Mouse (Mus musculus): ENCODE results near the gene Foxa2. TPM values are rescaled to one million over a fixed set of nuclear protein-coding genes. Genes with fewer than 3 reads are reported as not detected.

Foxa2 gene
- polyA plus RNA-seq, 1 experiment from 2014 or later = 8.3 TPM

- H3K9me3 ChIP-seq (replicated peaks; ENCODE audit: control insufficient read depth, low read length) = no peaks in the 10 kb centered on the region
- no peak for ATAC-seq (ENCODE audit: insufficient read depth, low FRiP score)
- under 1% methylated on average over 41 of the region's 41 CpGs for WGBS
- peaks cover 61% of the 10 kb centered on the region for H3K27me3 ChIP-seq (ENCODE audit: control insufficient read depth, insufficient read depth, low read length)
- H3K4me3 ChIP-seq (replicated peaks; ENCODE audit: low read length) = peak overlapping the region; percentile 36
- peak overlapping the region; percentile 54 for H3K4me2 ChIP-seq (ENCODE audit: low read depth, low read length)
- peak overlapping the region; percentile 46 for H3K9ac ChIP-seq (ENCODE audit: low read length)
- no peaks in the 10 kb centered on the region for H3K36me3 ChIP-seq (ENCODE audit: control insufficient read depth, insufficient read depth, low read length)
- no peak overlapping the region for H3K27ac ChIP-seq (ENCODE audit: low read length)
- H3K4me1 ChIP-seq (ENCODE audit: control insufficient read depth, insufficient read depth, low read length) = peaks cover 5% of the 10 kb centered on the region; the same call in 1 of the 2 replicates
Observed at GRCm38 (mm10) chr2:148048484-148049129, 1.8 kb upstream of the Foxa2 start.

GRCm38 (mm10) chr2:148047611-148048010, 842 bp upstream of the Foxa2 start:
- Histone ChIP-seq H3K9me3 (replicated peaks; ENCODE audit: control insufficient read depth, low read length) (no peaks in the 10 kb centered on the region), H3K4me2 (ENCODE audit: low read depth, low read length) (no peak overlapping the region), H3K4me1 (ENCODE audit: control insufficient read depth, insufficient read depth, low read length) (peaks cover 5% of the 10 kb centered on the region; the same call in 1 of the 2 replicates), H3K36me3 (ENCODE audit: control insufficient read depth, insufficient read depth, low read length) (no peaks in the 10 kb centered on the region), H3K4me3 (replicated peaks; ENCODE audit: low read length) (no peak overlapping the region), H3K27ac (ENCODE audit: low read length) (no peak overlapping the region), H3K27me3 (ENCODE audit: control insufficient read depth, insufficient read depth, low read length) (peaks cover 66% of the 10 kb centered on the region), H3K9ac (ENCODE audit: low read length) (no peak overlapping the region)
- WGBS = 22% methylated on average over 8 of the region's 8 CpGs
- ATAC-seq (ENCODE audit: insufficient read depth, low FRiP score) = no peak

GRCm38 (mm10) chr2:148045937-148046798, 601 bp downstream of the Foxa2 start:
- Histone ChIP-seq H3K9ac (ENCODE audit: low read length) (peak overlapping the region; percentile 72), H3K4me1 (ENCODE audit: control insufficient read depth, insufficient read depth, low read length) (peaks cover 5% of the 10 kb centered on the region; the same call in 1 of the 2 replicates), H3K27ac (ENCODE audit: low read length) (peak overlapping the region; percentile 77), H3K9me3 (replicated peaks; ENCODE audit: control insufficient read depth, low read length) (no peaks in the 10 kb centered on the region), H3K36me3 (ENCODE audit: control insufficient read depth, insufficient read depth, low read length) (no peaks in the 10 kb centered on the region), H3K4me3 (replicated peaks; ENCODE audit: low read length) (peak overlapping the region; percentile 57), H3K4me2 (ENCODE audit: low read depth, low read length) (peak overlapping the region; percentile 68), H3K27me3 (ENCODE audit: control insufficient read depth, insufficient read depth, low read length) (peaks cover 71% of the 10 kb centered on the region)
- WGBS = under 1% methylated on average over 65 of the region's 65 CpGs
- ATAC-seq (ENCODE audit: insufficient read depth, low FRiP score) = peak; percentile 81

- Histone ChIP-seq H3K27ac (ENCODE audit: low read length) (peak overlapping the region; percentile 77), H3K27me3 (ENCODE audit: control insufficient read depth, insufficient read depth, low read length) (peaks cover 72% of the 10 kb centered on the region), H3K4me1 (ENCODE audit: control insufficient read depth, insufficient read depth, low read length) (peaks cover 5% of the 10 kb centered on the region; the same call in 1 of the 2 replicates), H3K4me2 (ENCODE audit: low read depth, low read length) (peak overlapping the region; percentile 68), H3K36me3 (ENCODE audit: control insufficient read depth, insufficient read depth, low read length) (no peaks in the 10 kb centered on the region), H3K9ac (ENCODE audit: low read length) (peak overlapping the region; percentile 72), H3K4me3 (replicated peaks; ENCODE audit: low read length) (peak overlapping the region; percentile 57), H3K9me3 (replicated peaks; ENCODE audit: control insufficient read depth, low read length) (no peaks in the 10 kb centered on the region)
- peak; percentile 31 for ATAC-seq (ENCODE audit: insufficient read depth, low FRiP score)
- 1% methylated on average over 25 of the region's 25 CpGs for WGBS
Observed at GRCm38 (mm10) chr2:148045543-148045936, 1.2 kb downstream of the Foxa2 start.

GRCm38 (mm10) chr2:148044877-148045539, 1.8 kb downstream of the Foxa2 start:
- ATAC-seq (ENCODE audit: insufficient read depth, low FRiP score) = no peak
- Histone ChIP-seq H3K9ac (ENCODE audit: low read length) (peak overlapping the region; percentile 72), H3K27me3 (ENCODE audit: control insufficient read depth, insufficient read depth, low read length) (peaks cover 75% of the 10 kb centered on the region), H3K4me2 (ENCODE audit: low read depth, low read length) (peak overlapping the region; percentile 68), H3K9me3 (replicated peaks; ENCODE audit: control insufficient read depth, low read length) (no peaks in the 10 kb centered on the region), H3K36me3 (ENCODE audit: control insufficient read depth, insufficient read depth, low read length) (no peaks in the 10 kb centered on the region), H3K4me1 (ENCODE audit: control insufficient read depth, insufficient read depth, low read length) (peaks cover 5% of the 10 kb centered on the region; the same call in 1 of the 2 replicates), H3K27ac (ENCODE audit: low read length) (peak overlapping the region; percentile 77), H3K4me3 (replicated peaks; ENCODE audit: low read length) (peak overlapping the region; percentile 57)
- under 1% methylated on average over 26 of the region's 26 CpGs for WGBS

- H3K9me3 ChIP-seq (replicated peaks; ENCODE audit: control insufficient read depth, low read length) = no peaks in the 10 kb centered on the region
- H3K27ac ChIP-seq (ENCODE audit: low read length) = peak overlapping the region; percentile 77
- ATAC-seq (ENCODE audit: insufficient read depth, low FRiP score) = no peak
- peak overlapping the region; percentile 72 for H3K9ac ChIP-seq (ENCODE audit: low read length)
- H3K4me3 ChIP-seq (replicated peaks; ENCODE audit: low read length) = peak overlapping the region; percentile 57
- H3K4me2 ChIP-seq (ENCODE audit: low read depth, low read length) = peak overlapping the region; percentile 68
- peaks cover 81% of the 10 kb centered on the region for H3K27me3 ChIP-seq (ENCODE audit: control insufficient read depth, insufficient read depth, low read length)
- WGBS = 3% methylated on average over 70 of the region's 71 CpGs
- H3K36me3 ChIP-seq (ENCODE audit: control insufficient read depth, insufficient read depth, low read length) = no peaks in the 10 kb centered on the region
- peaks cover 5% of the 10 kb centered on the region; the same call in 1 of the 2 replicates for H3K4me1 ChIP-seq (ENCODE audit: control insufficient read depth, insufficient read depth, low read length)
Observed at GRCm38 (mm10) chr2:148043976-148044876, 2.5 kb downstream of the Foxa2 start.

- ATAC-seq (ENCODE audit: insufficient read depth, low FRiP score) = no peak
- Histone ChIP-seq H3K9ac (ENCODE audit: low read length) (peak overlapping the region; percentile 72), H3K36me3 (ENCODE audit: control insufficient read depth, insufficient read depth, low read length) (no peaks in the 10 kb centered on the region), H3K4me2 (ENCODE audit: low read depth, low read length) (peak overlapping the region; percentile 68), H3K9me3 (replicated peaks; ENCODE audit: control insufficient read depth, low read length) (no peaks in the 10 kb centered on the region), H3K4me1 (ENCODE audit: control insufficient read depth, insufficient read depth, low read length) (peaks cover 5% of the 10 kb centered on the region; the same call in 1 of the 2 replicates), H3K27ac (ENCODE audit: low read length) (peak overlapping the region; percentile 77), H3K27me3 (ENCODE audit: control insufficient read depth, insufficient read depth, low read length) (peaks cover 81% of the 10 kb centered on the region), H3K4me3 (replicated peaks; ENCODE audit: low read length) (peak overlapping the region; percentile 57)
- 9% methylated on average over 17 of the region's 17 CpGs for WGBS
Observed at GRCm38 (mm10) chr2:148043271-148043975, 3.3 kb downstream of the Foxa2 start.
